Mouse (Mus musculus): ENCODE measurements around the gene Ect2. TPM values are rescaled to one million over a fixed set of nuclear protein-coding genes. Genes with fewer than 3 reads are reported as not detected.

Gene Ect2
- 10.7 TPM for polyA plus RNA-seq (2015; fragmentation: Illumina TruSeq; extraction: RNeasy Lipid Tissue Mini Kit (QIAGEN cat#74804); ENCODE audit: insufficient read depth, low replicate concordance)

DNA sequence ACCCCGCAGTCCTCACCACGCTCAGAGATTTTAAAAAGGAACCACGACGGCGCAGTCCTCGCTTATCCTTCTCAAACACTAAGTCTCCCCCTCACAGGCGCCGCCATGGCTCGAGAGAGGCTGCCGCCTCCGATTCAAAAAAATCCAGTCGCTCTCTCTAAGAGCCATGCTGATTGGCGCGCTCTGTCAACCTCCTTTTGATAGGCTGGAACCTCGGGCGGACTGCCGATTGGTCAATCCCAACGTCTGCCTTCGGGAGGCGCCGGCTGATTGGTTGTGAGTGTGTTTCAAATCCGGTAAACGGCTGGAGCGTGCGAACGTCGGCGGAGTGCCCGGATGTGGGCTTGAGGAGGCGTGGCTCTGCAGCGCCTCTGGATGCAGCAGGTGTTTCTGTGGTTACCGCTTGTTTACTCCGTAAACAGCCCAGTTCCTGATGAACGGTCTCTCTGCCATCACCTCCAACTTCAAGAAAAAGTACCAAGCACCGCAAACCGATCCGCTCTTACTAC lies at the start of gene Ect2:
TSS of gene Ect2 (minus strand) at position 178 of the 509 bp plus-strand sequence.

DNA sequence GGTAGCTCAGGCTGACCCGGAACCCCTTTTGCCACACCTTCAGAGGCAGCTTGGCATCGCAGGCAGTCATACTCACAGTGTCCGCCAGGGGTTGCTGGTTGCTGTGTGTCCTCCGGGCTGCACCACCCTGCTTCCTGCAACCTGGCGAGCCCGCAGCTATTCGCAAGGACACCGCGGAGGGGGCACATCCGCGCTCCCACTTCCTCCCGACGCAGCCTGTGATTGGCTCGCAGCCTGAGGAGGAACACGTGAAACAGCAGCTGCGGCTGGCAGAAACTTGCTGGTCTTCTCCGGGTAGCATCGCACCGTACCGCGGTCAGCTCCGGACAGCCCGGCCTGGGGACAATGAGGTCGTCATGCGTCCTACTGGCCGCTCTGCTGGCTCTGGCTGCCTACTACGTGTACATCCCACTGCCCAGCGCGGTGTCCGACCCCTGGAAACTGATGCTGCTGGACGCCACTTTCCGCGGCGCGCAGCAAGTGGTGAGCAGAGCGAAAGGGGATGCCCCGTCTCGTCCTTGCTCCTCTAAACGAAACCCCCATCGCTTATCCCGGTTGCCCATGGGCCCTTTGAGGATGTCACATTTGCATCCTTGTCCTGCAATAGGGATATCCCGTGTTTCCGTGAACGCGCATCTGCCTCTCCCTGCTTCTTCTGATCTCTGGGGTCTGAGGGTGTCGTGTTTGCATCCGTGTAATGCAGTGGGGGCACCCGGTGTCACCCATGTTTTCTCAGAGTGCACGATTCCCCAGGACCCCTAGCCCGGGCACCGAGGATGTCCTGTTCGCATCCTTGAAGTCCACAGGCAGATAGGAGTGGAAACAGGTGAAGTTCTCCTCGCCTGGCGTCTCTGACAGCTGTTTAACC lies 29.3 kb upstream of the Ect2 start, which contains the start of gene Nceh1:
TSS of gene Nceh1 (plus strand) at position 233 of the 868 bp plus-strand sequence.

Other genes with a start within 250 kb of the Ect2 start
- gene Nceh1, start 29.1 kb upstream of the Ect2 start, polyA plus RNA-seq (2015; fragmentation: Illumina TruSeq; extraction: RNeasy Lipid Tissue Mini Kit (QIAGEN cat#74804); ENCODE audit: insufficient read depth, low replicate concordance) = 24.2 TPM
- 10.4 TPM for gene Tnfsf10, start 163.2 kb upstream of the Ect2 start, polyA plus RNA-seq (2015; fragmentation: Illumina TruSeq; extraction: RNeasy Lipid Tissue Mini Kit (QIAGEN cat#74804); ENCODE audit: insufficient read depth, low replicate concordance)
- not detected for gene Ghsr, start 217.5 kb upstream of the Ect2 start, polyA plus RNA-seq (2015; fragmentation: Illumina TruSeq; extraction: RNeasy Lipid Tissue Mini Kit (QIAGEN cat#74804); ENCODE audit: insufficient read depth, low replicate concordance)